Mouse (Mus musculus): ENCODE measurements around the gene Zfp970.
"Not testable (repeated sequence)": the region's sequence is repeated elsewhere in the genome, so short reads cannot be mapped to it uniquely, and the experiment has no call there.

GRCm38 (mm10) chr2:177511972-177512371, 47.4 kb downstream of the Zfp970 start:
- not testable (repeated sequence) for TF ChIP-seq POLR2A (IDR thresholded peaks at IDR 0.05; ENCODE audit: extremely low read depth, insufficient read depth, low read length); CTCF (IDR thresholded peaks at IDR 0.05; ENCODE audit: low read depth, low read length)
